8 mouse cellular contexts compared by ENCODE assay signal in genomic region chr10:79777103-79777531, GRCm38 (mm10). TPM values are rescaled to one million over a fixed set of nuclear protein-coding genes. Genes with fewer than 3 reads are reported as not detected.
DNase-seq lines count a peak whose midpoint lies in the region; ATAC-seq and TF ChIP-seq lines count a peak whose summit lies in the region.

Gene Fstl3 (plus strand): TSS chr10:79777272.

- peaks cover 20% of the 10 kb centered on the region for H3K4me1 ChIP-seq in forebrain, embryonic 16.5 days (replicated peaks; ENCODE audit: control insufficient read depth, insufficient read depth, low read length)
- peaks cover 53% of the 10 kb centered on the region for H3K4me1 ChIP-seq in limb, embryonic 10.5 days
- no peaks in the 10 kb centered on the region; the same call in 1 of the 2 replicates for H3K4me1 ChIP-seq in midbrain, postnatal 0 days (ENCODE audit: insufficient read depth, low read length)
- H3K4me1 ChIP-seq in cerebellum, adult 2 months (ENCODE audit: control insufficient read depth, insufficient read depth, low read length) = peaks cover 5% of the 10 kb centered on the region

- H3K4me3 ChIP-seq in forebrain, embryonic 16.5 days (replicated peaks; ENCODE audit: low read length) = peak within 1 kb of the TSS; percentile 14
- peak within 1 kb of the TSS; percentile 56 for H3K4me3 ChIP-seq in limb, embryonic 10.5 days
- peak within 1 kb of the TSS; percentile 16 for H3K4me3 ChIP-seq in midbrain, postnatal 0 days (ENCODE audit: low read depth, low read length)
- H3K4me3 ChIP-seq in cerebellum, adult 2 months (replicated peaks; ENCODE audit: insufficient read depth, low read depth, low read length) = no peak within 1 kb of the TSS

- no peak within 1 kb of the TSS; the same call in 1 of the 2 replicates for H3K9ac ChIP-seq in forebrain, embryonic 16.5 days (replicated peaks; ENCODE audit: low read depth, low read length)
- no peak within 1 kb of the TSS; the same call in 1 of the 2 replicates for H3K9ac ChIP-seq in midbrain, postnatal 0 days (replicated peaks; ENCODE audit: low read length, poor library complexity, severe bottlenecking)

- ATAC-seq in forebrain, embryonic 16.5 days = no peak
- no peak for ATAC-seq in midbrain, postnatal 0 days (ENCODE audit: low FRiP score)

- peaks cover 17% of the 10 kb centered on the region for H3K27me3 ChIP-seq in forebrain, embryonic 16.5 days (replicated peaks; ENCODE audit: control insufficient read depth, insufficient read depth, low read length)
- H3K27me3 ChIP-seq in limb, embryonic 10.5 days (ENCODE audit: low read depth, poor library complexity, severe bottlenecking) = peaks cover 57% of the 10 kb centered on the region
- H3K27me3 ChIP-seq in midbrain, postnatal 0 days (ENCODE audit: insufficient read depth, low read length) = peaks cover 12% of the 10 kb centered on the region; the same call in 1 of the 2 replicates
- no peaks in the 10 kb centered on the region for H3K27me3 ChIP-seq in cerebellum, adult 2 months (ENCODE audit: control insufficient read depth, insufficient read depth, low read length)

- 1% methylated on average over 39 of the region's 39 CpGs for WGBS in forebrain, embryonic 16.5 days
- WGBS in limb, embryonic 10.5 days = under 1% methylated on average over 39 of the region's 39 CpGs
- WGBS in midbrain, postnatal 0 days = 2% methylated on average over 39 of the region's 39 CpGs
- WGBS in cerebellum, adult 2 months = 9% methylated on average over 39 of the region's 39 CpGs

- peak; percentile 38 for DNase-seq in urinary bladder, adult 2 months (ENCODE audit: low spot score)
- DNase-seq in urinary bladder, postnatal 10 days (ENCODE audit: low spot score) = no peak
- peak; percentile 68 for DNase-seq in limb, embryonic 10.5 days (ENCODE audit: low spot score)
- DNase-seq in midbrain, postnatal 0 days (ENCODE audit: low spot score) = no peak
- no peak for DNase-seq in cerebellum, adult 2 months
- DNase-seq in spleen, postnatal 14 days (ENCODE audit: low spot score in 2 of 2) = no peak
- DNase-seq in gastrocnemius, postnatal 4 days (ENCODE audit: low spot score in 2 of 2) = no peak

- H3K4me2 ChIP-seq in forebrain, embryonic 16.5 days (ENCODE audit: low read length) = peak within 1 kb of the TSS; percentile 39
- peak within 1 kb of the TSS; percentile 33 for H3K4me2 ChIP-seq in midbrain, postnatal 0 days (ENCODE audit: low read depth, low read length, poor library complexity, severe bottlenecking)

- H3K27ac ChIP-seq in forebrain, embryonic 16.5 days (ENCODE audit: low read length) = no peak within 1 kb of the TSS
- peak within 1 kb of the TSS; percentile 72 for H3K27ac ChIP-seq in limb, embryonic 10.5 days
- H3K27ac ChIP-seq in midbrain, postnatal 0 days (ENCODE audit: low read depth, low read length) = no peak within 1 kb of the TSS
- H3K27ac ChIP-seq in cerebellum, adult 2 months (ENCODE audit: insufficient read depth, low read length) = no peak within 1 kb of the TSS

- H3K36me3 ChIP-seq in forebrain, embryonic 16.5 days (ENCODE audit: control insufficient read depth, insufficient read depth) = no peaks in the 10 kb centered on the region
- H3K36me3 ChIP-seq in limb, embryonic 10.5 days = no peaks in the 10 kb centered on the region
- H3K36me3 ChIP-seq in midbrain, postnatal 0 days (ENCODE audit: insufficient read depth, low read length) = no peaks in the 10 kb centered on the region

- no peak for TF ChIP-seq POLR2A in cerebellum, adult 2 months (IDR thresholded peaks at IDR 0.05; ENCODE audit: borderline replicate concordance, insufficient read depth, low read length)

- H3K9me3 ChIP-seq in forebrain, embryonic 16.5 days (ENCODE audit: control insufficient read depth, low read length) = peaks cover 4% of the 10 kb centered on the region; the same call in 1 of the 2 replicates
- H3K9me3 ChIP-seq in limb, embryonic 10.5 days (replicated peaks) = 0 out of 2 replicates have a peak, but pooled peaks cover 4% of the 10 kb centered on the region
- no peaks in the 10 kb centered on the region for H3K9me3 ChIP-seq in midbrain, postnatal 0 days (ENCODE audit: low read length)

- TF ChIP-seq CTCF in midbrain, postnatal 0 days (IDR thresholded peaks at IDR 0.05) = no peak
- no peak for TF ChIP-seq CTCF in cerebellum, adult 2 months (IDR thresholded peaks at IDR 0.05; ENCODE audit: borderline replicate concordance, insufficient read depth, low read depth, low read length)

RNA-seq across cellular contexts. Expression of gene Fstl3, which starts in this region (rescaled TPM):
- 41.4 and 44.3 TPM in 2 replicates for polyA plus RNA-seq in urinary bladder, adult 2 months (2012; rRNA removed)
- polyA plus RNA-seq in forebrain, embryonic 16.5 days (2015; fragmentation: Nextera tagmentation; extraction: Ambion mirVana) = 1.1 and 1.4 TPM in 2 replicates
- 1.8 and 2.3 TPM in 2 replicates for polyA plus RNA-seq in limb, embryonic 10.5 days (2016; fragmentation: Nextera tagmentation; extraction: Ambion mirVana)
- 3.3 and 3.4 TPM in 2 replicates for total RNA-seq in midbrain, postnatal 0 days (2014; rRNA removed)
- polyA plus RNA-seq in midbrain, postnatal 0 days (2015; fragmentation: Nextera tagmentation; extraction: Ambion mirVana) = 3.0 and 3.9 TPM in 2 replicates
- polyA plus RNA-seq in cerebellum, adult 2 months (2012; rRNA removed) = 2.2 and 2.5 TPM in 2 replicates
- 1 to 10 TPM; 1.1 to 2.1 TPM for total RNA-seq in gastrocnemius, postnatal 4 days (2021)

Comparison
In these comparisons a context has a peak if more than half of its experiments do, and no peak if none do; other contexts are left out.
1. DNase-seq: peak in urinary bladder, adult 2 months (single experiment) and limb, embryonic 10.5 days (single experiment); none in urinary bladder, postnatal 10 days (single experiment), midbrain, postnatal 0 days (single experiment), cerebellum, adult 2 months (0 of 2), spleen, postnatal 14 days (0 of 2) and gastrocnemius, postnatal 4 days (0 of 2).